Mouse (Mus musculus) cerebellum, postnatal 10 days (tissue): ENCODE data around the gene Igsf8.

ENCODE experiments used
- DNase-seq, 2 experiments: peaks; one replicate each; pipeline ENCODE4 v3.0.0; 2021; ENCODE audit warnings: mixed read lengths in 2 of 2

Gene Igsf8

DNA sequence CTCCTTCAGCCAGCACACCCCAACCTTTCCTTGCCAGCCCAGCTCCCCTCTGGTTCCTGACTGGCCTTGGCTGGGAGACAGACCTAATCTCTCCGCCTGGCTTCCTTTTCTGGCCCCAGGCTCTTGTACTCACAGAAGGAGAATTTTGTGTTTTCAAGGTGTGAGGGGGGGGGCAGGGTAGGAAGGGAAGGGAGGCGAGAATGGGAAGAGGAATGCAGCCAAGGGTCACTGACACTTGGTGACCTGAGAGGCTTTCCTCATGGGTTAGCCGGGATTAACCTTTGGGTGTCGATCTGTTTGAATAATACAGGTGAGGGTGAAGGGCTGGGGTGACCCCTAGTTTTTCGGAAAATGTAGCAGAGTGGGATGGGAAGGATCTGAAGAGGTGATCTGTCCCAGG is 12.7 kb downstream of the Igsf8 start:
- peak; percentile 46 to 47 for DNase-seq

- no peak for DNase-seq
Observed at GRCm38 (mm10) chr1:172274547-172274946, 13.1 kb downstream of the Igsf8 start.

DNA sequence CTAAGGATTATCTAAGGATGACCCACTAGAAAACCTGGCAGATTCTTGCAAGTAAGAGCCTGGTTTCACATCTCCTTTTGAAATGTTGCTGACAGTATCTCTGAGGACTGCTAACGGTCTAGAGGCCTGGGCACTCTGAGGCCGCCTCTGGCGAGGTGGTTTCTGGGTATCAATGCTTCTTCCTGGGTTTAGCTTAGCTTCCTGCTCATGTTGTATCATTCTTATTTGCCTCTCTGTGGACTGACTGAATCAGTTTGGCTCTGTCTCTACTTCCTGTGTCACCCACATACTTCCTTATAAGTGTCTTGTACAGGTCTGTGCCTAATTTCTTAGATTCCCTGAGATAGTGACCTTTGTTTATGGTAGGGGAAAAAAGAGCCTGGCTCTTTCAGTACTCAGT is 15.7 kb downstream of the Igsf8 start:
- no peak for DNase-seq

- DNase-seq, result no peak
Observed at GRCm38 (mm10) chr1:172278328-172278727, 16.9 kb downstream of the Igsf8 start.

DNA sequence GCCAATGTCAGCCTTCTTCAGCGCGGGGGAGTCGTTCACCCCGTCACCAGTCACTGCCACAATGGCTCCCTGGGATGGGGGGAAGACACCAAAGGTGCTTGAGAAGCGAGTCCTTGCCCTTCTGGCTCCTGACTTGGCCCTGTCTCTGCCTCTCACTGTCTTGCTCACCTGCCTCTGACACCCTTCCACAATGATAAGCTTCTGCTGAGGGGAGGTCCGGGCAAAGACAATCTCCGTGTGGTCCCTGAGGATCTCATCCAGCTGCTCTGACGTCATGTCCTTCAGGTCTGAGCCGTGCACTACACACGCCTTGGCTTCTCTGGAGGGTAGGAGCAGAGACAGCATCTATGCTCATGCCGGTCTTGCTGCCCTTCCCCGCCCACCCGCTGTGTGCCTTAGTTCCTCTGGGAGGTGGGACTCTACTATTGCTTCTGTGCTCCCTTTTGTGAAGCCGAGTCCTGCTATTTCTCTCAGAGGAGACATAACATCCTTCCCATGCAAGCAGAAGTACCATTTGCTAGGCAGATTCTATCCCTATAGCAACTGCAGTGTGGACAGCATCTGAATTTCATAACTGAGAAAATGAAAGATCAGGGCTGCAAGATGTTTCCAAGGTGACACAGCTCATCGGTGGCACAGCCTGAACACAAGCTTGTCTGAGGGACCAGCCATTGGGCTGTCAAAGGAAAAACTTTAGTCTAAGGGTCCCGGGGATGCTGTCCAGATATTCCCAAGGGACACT is 18.5 kb downstream of the Igsf8 start:
- no peak for DNase-seq

DNA sequence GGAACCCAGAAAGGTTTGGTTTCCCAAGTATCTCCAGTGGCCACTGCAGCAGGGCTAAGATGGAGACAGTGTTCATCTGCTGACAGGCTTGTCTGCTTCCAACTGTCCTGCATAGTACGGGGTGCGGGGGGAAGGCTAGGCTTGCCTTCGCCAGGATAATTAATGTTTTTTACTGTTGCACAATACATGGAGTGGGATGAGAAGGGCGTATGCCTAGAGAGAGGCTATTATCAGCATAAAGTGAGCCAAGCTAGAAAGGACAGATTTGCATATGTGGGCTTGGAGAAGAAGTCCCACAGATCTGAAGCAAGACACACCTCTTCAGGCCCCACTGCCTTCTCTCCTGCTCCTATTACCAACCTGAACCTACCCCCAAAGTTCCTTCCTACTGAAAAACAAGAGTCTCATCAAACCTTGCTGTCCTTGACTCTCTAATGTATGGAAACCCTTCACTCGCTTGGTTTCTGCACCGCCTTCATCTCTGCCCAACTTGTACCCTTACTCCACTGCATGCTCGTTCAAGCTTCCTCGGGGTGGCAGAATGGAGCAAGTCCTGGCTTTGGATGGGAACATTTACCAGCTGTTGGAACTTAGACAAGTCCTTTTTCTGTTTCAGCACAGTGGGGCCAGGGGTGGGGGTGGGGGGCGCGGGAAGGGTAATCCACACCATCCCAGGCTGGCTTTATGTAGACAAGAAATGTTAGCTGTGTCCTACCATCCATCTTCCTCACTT is 20.2 kb downstream of the Igsf8 start:
- DNase-seq, result no peak

DNA sequence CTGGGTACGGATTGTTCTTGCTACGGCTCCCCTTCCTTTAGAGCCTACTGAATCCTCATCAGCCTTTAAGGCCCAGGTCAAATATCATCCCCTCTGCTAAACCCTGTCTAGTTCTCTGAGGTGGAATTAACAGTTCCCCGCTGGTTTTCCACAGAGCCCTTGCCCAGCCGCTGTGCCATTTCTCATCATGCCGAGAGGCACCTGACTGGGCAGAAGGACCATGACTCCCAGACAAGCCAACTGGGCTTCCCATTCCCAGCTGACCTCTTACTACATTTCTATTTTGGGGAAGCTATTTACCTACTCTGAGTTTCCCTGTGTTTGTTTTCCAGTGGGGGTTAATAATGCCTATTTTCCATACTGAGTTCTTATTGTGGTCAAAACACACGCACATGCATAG is 21.6 kb downstream of the Igsf8 start:
- DNase-seq, result peak in 1 of 2 experiments; percentile 49

DNA sequence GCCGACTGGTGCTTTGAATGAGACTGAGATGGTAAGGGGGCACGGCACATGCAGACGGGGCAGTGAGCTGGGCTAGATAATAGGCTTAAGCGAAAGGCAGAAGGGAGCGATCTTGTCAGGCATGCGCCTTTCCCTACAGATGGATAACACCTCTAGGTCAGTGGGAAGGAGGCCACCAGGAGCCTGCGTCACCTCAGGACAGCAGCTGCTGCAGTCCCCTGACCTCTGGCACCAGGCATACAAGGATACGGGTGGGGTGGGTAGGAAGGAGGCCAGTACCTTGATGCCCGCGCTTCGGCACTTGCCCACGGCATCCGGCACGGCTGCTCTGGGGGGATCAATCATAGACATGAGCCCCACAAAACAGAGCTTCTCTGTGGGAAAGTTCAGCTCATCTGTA is 22.8 kb downstream of the Igsf8 start:
- no peak for DNase-seq

DNA sequence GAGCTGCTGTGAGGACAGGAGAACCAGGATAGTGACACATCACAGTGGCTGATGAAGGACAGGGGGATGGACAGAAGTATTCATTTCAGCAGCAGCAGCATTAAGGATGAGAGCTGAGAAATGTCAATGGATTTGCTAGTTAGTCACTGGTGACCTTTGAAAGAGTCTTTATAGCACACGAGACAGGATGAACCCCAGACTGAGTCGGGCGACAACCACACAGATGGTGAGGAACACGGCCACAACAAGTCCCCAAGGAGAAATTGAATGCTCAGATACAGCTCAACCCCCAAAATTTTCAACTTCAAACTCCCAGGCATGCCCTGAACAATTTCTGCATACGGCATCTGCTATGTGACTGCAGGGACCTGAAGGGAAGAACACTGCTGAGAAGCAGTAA is 25.3 kb downstream of the Igsf8 start:
- no peak for DNase-seq

- no peak for DNase-seq
Observed at GRCm38 (mm10) chr1:172288900-172289616, 27.6 kb downstream of the Igsf8 start.

GRCm38 (mm10) chr1:172289617-172289946 is 28.1 kb downstream of the Igsf8 start:
- DNase-seq, result no peak

DNA sequence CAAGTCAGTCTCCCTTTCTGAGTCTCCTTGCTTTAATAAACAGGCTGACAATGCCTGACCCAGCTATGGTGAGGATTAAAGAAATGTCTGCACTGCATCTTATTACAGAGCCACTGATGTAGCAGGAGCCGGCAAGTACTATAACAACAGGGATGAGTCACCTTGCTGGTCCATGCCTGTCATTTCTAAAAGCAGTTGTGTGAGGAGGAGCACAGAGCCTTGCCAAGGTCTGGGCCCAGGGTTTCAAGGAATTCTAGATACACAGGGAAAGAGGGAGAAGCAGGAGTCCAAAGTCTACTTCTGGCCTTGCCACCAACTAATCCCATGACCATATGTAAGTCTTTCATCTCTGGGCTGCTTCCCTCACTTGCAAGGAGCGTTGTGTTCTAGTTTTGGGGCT is 31.4 kb downstream of the Igsf8 start:
- no peak for DNase-seq

- no peak for DNase-seq
Observed at GRCm38 (mm10) chr1:172293449-172293848, 32.0 kb downstream of the Igsf8 start.

DNA sequence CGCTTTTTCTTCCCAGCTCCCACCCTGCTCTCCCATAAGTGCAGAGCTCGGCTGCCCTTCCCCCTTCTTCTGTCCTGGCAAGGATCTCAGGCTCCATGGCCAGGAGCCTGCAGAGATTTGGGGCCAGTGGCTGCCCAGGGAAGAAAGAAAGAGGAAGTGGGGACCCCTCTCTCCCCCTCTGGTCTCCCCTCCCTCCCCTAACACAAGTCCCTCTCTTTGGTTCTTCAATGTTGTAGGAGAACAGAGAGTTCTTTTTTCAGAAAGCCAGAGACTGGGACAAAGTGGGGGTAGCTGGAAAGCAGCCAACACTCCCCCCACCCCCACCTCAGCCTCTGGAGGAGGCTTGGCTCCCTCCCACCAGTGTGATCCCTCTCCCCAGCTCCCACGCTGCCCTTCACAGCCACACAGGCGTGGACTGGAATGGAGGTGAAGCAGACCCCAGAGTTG is 34.3 kb downstream of the Igsf8 start:
- DNase-seq, result peak; percentile 55 to 76

DNA sequence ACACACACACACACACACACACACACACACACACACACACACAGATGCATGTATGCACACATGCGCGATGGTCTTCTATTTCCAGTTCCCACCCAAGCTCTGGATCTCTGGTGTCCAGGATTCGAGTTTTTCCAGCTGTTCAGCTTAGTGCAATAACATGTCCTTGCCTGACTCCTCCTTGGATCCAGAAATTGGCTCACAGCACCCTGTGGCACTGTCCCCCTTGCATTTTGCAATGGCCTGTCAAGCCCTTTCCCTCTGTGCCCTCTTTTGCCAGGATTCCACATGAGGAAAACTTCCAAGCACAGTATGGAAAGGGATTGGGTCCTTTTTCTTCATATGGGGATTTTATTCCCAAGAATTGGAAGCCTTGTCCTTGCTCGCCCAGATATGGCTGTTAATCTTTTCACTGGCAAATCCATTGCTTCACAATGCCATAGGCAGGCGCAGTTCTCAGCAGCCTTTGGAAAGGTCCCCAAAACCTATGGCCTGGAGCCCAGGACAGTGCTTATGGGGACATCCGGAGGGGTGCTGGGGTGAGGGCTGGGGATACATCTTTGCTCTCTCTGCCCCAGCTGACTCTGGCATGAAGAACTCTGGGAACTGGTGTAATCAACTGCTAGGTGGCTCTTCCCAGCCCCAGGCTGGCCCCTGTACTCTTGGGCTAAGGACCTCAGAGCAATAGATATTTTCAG is 35.5 kb downstream of the Igsf8 start:
- DNase-seq, result peak; percentile 62 to 64

GRCm38 (mm10) chr1:172297611-172298537 is 36.4 kb downstream of the Igsf8 start, which contains the start of gene Atp1a2:
TSS of gene Atp1a2 (minus strand) at chr1:172298064.
- DNase-seq, result peak; percentile 42 to 61

- DNase-seq, result peak in 1 of 2 experiments; percentile 48
Observed at GRCm38 (mm10) chr1:172299528-172299927, 38.1 kb downstream of the Igsf8 start.

DNA sequence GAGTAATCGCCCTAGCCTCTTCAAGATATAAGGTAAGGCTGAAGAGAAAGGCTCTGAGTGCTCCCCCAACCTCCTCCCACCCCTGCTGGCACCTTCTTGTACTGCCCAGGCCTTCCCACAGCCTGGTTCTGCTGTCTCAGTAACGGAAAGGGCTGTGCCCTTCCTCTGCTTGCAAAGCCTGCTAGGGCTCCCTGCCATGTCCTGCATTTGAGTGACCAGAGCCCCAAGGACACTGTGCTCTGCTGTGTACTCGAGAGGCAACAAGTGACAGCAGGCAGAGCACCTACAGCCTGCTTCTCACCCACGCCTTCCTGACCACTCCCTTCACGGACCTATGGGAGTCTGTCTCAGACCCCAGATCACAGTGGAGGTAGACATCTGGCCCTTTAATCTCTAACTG is 38.8 kb downstream of the Igsf8 start:
- DNase-seq, result peak in 1 of 2 experiments; percentile 53

DNA sequence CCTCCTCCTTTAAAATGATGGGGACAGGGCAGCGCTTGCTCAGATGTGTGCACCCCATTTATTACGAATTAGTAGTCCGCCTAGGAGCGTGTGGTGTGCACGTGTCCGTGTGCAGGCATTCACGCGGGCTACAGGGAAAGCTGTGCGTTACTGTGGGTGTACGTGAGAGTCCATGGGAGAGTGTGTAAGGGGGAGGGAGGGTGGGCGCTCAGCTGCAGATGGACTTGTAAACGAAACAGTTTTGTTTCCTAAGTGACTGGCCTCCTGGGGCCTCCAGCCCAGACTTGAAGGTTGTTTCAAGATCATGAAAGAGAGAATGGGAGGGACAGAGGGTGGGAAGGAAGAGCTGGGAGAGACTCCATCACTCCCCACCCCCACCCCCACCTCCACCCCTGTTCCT is 39.7 kb downstream of the Igsf8 start:
- DNase-seq, result no peak

DNA sequence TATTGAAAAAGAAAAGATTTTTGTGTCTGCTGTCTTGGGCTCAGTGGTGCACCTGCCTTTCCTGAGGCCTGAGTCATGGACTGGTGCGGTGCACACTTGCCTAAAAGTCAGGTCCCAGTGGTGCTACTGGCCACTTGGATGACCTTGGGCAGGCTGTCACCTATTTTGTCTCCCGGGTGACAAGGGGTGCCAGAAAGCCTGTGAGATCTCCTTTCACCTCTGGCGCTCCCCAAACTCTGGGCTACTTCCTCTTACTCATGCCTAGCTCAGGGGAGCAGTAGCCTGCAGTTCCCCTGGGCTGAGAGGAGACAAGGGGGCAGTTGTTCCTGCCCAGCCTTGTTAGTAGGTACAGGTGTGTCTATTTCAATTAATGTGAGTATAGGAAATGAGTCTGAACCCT is 40.9 kb downstream of the Igsf8 start:
- no peak for DNase-seq

- DNase-seq, result no peak
Observed at GRCm38 (mm10) chr1:172302851-172303250, 41.4 kb downstream of the Igsf8 start.

DNA sequence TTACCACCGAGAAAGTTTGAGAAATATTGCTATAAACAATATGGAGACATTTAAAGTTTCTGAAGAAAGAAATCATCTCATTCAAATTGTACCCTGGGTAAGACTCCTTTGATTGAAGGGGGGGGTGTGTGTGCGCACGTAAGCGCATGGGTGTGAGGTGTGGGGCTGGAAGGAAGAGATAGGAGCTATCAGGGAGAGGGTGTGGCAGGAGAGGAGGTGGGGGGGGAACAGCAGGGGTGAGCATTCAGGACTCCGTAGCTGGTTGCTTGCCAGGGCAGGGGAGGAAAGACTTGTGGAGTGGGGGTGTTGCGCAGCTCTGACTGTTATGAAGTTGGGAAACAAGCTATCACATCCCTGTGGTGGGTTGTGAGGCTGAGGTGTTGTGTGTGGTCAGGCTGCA is 43.0 kb downstream of the Igsf8 start:
- peak in 1 of 2 experiments; percentile 21 for DNase-seq
